Mouse (Mus musculus): ENCODE data around the gene Abhd8.

- TF ChIP-seq MAFK (IDR thresholded peaks at IDR 0.05; ENCODE audit: insufficient read depth, low read depth, low read length) (no peak), HCFC1 (IDR thresholded peaks at IDR 0.05; ENCODE audit: borderline replicate concordance, insufficient read depth, low read length) (no peak), CHD2 (IDR thresholded peaks at IDR 0.05; ENCODE audit: low read depth, low read length) (no peak), ZNF384 (IDR thresholded peaks at IDR 0.05; ENCODE audit: low read depth, low read length) (no peak), ZC3H11A (IDR thresholded peaks at IDR 0.05; ENCODE audit: borderline replicate concordance, low read depth, low read length) (no peak)
Measured at GRCm38 (mm10) chr8:71497881-71498501, 34.5 kb upstream of the Abhd8 start.
